Mouse (Mus musculus) olfactory bulb, adult 2 months (tissue): ENCODE measurements around the gene Slc2a8. TPM values are rescaled to one million over a fixed set of nuclear protein-coding genes. Genes with fewer than 3 reads are reported as not detected.

ENCODE experiments used
- H3K27ac ChIP-seq: fragments of 200-500 bp; 2 replicates; pipeline ENCODE4 v1.5.1; 2012; ENCODE audit warnings: low read depth, low read length; ENCODE audit not compliant: insufficient read depth
- H3K4me1 ChIP-seq: fragments of 200-500 bp; 2 replicates; pipeline ENCODE4 v1.6.1; 2012; ENCODE audit warnings: low read length; ENCODE audit not compliant: control insufficient read depth, insufficient read depth
- H3K4me3 ChIP-seq: fragments of 200-500 bp; 2 replicates; pipeline ENCODE4 v1.5.1; 2012; ENCODE audit warnings: mild to moderate bottlenecking, low read depth, low read length, moderate library complexity; ENCODE audit not compliant: insufficient read depth
- CTCF ChIP-seq: fragments of 200-500 bp; IDR thresholded peaks from 2 replicates; pipeline ENCODE4 v1.5.1; 2012; ENCODE audit warnings: low read depth, mild to moderate bottlenecking, low read length, moderate library complexity; ENCODE audit not compliant: insufficient read depth
- POLR2A ChIP-seq: fragments of 200-500 bp; IDR thresholded peaks from 2 replicates; pipeline ENCODE4 v1.6.1; 2012; ENCODE audit warnings: mild to moderate bottlenecking, low read depth, low read length, moderate library complexity; ENCODE audit not compliant: insufficient read depth
- WGBS: fragments of 180-500 bp; shearing (Covaris S2); methylation state at CpG from one replicate; pipeline ENCODE4 v1.1.7; 2018; 5-methylcytosine and 5-hydroxymethylcytosine counted together
- polyA plus RNA-seq: library from polyadenylated mRNA; stranded (reverse); fragments of >200 nt; gene quantifications from 2 replicates; pipeline ENCODE4 v1.2.4, GENCODE M21; 2012; ENCODE audit warnings: low replicate concordance; ENCODE audit not compliant: missing spikeins, insufficient read depth, insufficient read length

The Slc2a8 gene
- polyA plus RNA-seq, 1 experiment = not detected

DNA sequence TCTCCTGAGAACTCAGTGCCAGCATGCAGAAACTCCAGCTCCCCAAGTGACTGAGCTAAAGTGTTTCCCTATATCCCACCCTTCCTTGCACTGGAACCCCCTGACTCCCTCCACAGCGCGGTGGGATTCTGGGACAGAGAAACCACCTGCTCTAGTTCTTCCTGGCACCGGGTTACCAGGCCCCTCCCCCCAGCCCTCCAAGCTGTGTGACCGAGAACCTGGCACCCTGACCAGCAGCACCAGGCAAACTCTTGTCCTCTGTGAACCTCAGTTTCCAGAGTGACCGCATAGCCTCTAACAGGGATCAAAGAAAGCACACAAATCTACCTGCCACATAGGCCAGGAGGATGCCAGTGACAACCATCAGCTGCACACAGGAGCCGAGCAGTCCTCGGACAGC lies 2.2 kb downstream of the Slc2a8 start:
- no peak overlapping the region for H3K27ac ChIP-seq
- 85% methylated on average over 7 of the region's 7 CpGs for WGBS
- no peak for TF ChIP-seq CTCF
- no peak for TF ChIP-seq POLR2A
- H3K4me1 ChIP-seq = peaks cover 17% of the 10 kb centered on the region
- no peak overlapping the region for H3K4me3 ChIP-seq

DNA sequence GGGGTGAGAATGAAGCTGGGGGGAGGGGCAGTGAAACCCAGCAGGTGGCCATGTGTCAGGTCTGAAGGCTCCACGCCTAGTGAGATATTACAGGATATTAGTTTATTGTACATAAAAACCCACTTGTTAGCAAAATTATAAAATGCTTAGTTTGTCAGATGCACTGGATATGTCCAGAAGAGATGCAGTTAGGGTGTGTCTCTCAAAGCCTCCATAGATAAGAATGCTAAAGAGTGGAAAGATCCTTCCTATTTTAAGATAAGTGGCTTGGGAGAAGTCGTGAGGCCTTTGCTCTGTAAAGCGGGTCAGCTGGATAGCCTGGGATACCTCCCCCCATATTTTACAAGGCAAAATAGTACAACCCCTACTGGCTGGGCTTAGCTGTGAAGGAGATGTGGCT lies 3.2 kb downstream of the Slc2a8 start:
- TF ChIP-seq CTCF (no peak), POLR2A (no peak)
- Histone ChIP-seq H3K4me1 (peaks cover 17% of the 10 kb centered on the region), H3K27ac (no peak overlapping the region), H3K4me3 (no peak overlapping the region)
- WGBS = 77% methylated on average over 3 of the region's 3 CpGs

GRCm38 (mm10) chr2:32977114-32977513 lies 4.8 kb downstream of the Slc2a8 start:
- Histone ChIP-seq H3K27ac (no peak overlapping the region), H3K4me3 (no peak overlapping the region), H3K4me1 (peaks cover 14% of the 10 kb centered on the region)
- no peak for TF ChIP-seq CTCF
- TF ChIP-seq POLR2A = no peak
- WGBS = 56% methylated on average over 5 of the region's 5 CpGs

DNA sequence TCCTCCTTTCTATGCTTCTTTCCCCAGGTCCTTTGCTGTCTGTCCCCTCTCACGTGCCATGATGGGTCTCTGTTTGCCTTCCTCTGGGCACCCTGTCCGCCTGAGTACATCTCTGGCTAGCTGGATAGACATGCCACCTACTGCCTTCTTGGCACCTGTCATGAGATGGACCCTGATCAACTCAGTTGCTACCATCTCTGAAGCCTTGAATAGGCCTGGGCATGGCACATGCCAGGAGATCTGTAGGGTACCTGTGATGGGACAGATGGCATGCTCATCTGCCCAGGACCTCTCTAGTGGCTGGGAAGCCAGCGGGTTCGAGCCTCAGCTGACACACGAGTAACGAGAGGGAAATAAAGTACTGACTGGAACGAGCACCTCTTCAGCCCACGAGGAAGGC lies 7.7 kb downstream of the Slc2a8 start:
- WGBS = 87% methylated on average over 8 of the region's 8 CpGs
- Histone ChIP-seq H3K4me3 (no peak overlapping the region), H3K4me1 (peaks cover 7% of the 10 kb centered on the region), H3K27ac (no peak overlapping the region)
- TF ChIP-seq CTCF = no peak

DNA sequence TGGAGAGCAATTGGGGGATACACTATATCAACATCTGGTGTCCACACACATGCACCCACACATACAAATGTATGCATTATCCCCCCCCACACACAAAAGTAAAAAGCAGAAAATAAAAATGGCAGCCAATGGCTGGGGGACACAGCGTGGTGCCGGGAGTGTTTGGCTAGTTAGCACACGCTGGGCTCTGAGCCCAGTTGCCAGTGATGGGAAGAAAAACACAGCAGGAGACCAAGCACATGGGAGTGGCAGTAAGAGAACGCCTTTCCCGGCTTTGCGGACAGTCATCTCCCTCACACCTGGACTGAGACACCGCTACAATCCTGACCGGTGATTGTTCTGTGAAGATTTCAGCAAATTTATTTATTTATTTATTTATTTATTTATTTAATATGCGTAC lies 10.6 kb downstream of the Slc2a8 start:
- Histone ChIP-seq H3K4me1 (peaks cover 14% of the 10 kb centered on the region), H3K4me3 (no peak overlapping the region), H3K27ac (no peak overlapping the region)
- 25% methylated on average over 9 of the region's 9 CpGs for WGBS
- no peak for TF ChIP-seq POLR2A
- no peak for TF ChIP-seq CTCF

GRCm38 (mm10) chr2:32969326-32969725 lies 12.6 kb downstream of the Slc2a8 start:
- H3K27ac ChIP-seq = no peak overlapping the region

DNA sequence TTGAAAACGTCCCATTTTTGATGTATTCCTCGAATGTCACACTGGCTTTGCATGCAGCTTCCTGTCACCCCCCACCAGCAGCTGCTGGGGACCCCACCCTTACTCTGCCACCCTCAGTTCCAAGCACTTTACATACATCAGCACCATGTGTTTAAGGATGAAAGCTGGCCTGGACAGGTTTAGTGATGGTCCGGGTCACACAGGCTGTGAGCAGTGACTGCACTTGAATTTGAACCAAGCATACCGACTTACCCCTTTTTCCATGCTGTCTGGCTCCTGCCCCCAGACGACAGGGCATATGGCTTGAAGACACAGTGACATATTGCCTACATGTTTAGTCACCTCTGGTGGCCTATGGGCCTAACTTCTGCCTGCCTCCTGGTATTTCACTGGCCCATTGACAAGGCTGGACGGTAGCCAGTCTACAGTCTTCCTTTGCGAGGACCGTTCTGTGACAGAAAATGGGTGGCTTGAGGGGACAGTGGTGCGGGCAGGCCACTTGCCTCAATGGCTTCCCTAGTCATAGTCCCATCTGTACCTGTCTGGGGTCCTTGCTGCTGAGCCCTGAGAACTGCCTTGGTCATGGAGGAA lies 13.8 kb downstream of the Slc2a8 start:
- Histone ChIP-seq H3K27ac (no peak overlapping the region), H3K4me1 (peaks cover 16% of the 10 kb centered on the region), H3K4me3 (no peak overlapping the region)
- WGBS = 76% methylated on average over 9 of the region's 9 CpGs
- TF ChIP-seq POLR2A (no peak), CTCF (no peak)

More at GRCm38 (mm10) chr2:32969326-32969725, 12.6 kb downstream of the Slc2a8 start:
- 68% methylated on average over 8 of the region's 8 CpGs for WGBS
- H3K4me3 ChIP-seq = no peak overlapping the region
- no peak for TF ChIP-seq POLR2A
- no peak for TF ChIP-seq CTCF
- H3K4me1 ChIP-seq = peaks cover 14% of the 10 kb centered on the region

DNA sequence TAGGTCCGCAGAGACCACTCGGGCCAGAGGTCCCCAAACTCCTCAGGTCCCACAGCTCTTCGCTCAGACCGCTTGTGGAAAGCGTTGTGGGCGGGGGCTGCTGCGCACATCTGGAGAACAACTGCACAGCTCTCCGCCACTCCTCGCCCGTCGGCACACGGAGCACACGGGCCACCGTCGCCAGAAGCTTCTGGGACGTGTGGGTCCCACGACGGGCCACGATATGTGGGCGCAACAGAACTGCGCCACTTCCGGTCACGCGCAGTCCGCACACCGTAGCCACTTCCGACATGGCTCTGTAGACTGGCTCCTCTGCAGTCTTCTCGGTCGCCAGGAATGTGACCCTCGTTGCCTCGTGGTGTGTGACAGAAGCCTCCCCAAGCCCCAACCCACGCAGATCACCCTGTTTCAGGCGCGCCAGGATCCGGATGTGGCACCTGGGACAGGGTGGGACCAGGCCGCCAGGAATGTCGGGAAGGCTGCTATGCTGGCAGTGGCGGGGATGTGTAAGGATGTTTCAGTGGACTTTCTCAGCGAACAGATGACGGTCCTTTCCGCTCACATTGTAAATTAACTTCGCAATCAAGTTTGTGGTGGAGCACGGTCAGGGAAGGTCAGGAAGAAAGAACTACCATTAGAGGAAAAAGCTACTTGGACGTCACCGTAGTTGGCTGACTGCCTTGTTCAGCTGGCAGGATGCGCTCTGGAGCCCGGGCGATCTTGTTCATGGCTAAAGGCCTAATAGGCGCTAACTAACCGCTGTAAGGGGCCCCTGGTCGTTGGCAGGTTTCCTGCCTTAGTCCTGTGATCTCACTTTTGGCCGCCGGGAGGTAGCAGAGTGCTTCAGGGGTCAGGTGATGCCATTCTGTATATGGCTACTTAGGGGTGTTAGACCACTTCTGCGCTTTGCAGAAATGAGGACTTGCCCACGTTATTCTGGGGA lies 14.9 kb downstream of the Slc2a8 start:
- H3K4me1 ChIP-seq = peaks cover 27% of the 10 kb centered on the region
- H3K27ac ChIP-seq = peak overlapping the region; percentile 92
- TF ChIP-seq POLR2A = peak; percentile 81; the same call in 1 of the 2 replicates
- peak; percentile 33; the same call in 1 of the 2 replicates for TF ChIP-seq CTCF
- H3K4me3 ChIP-seq = peak overlapping the region; percentile 75
- under 1% methylated on average over 55 of the region's 55 CpGs for WGBS

- H3K4me1 ChIP-seq = peaks cover 28% of the 10 kb centered on the region
- no peak for TF ChIP-seq POLR2A
- TF ChIP-seq CTCF = no peak
- H3K4me3 ChIP-seq = peak overlapping the region; percentile 75
- H3K27ac ChIP-seq = peak overlapping the region; percentile 92
- 13% methylated on average over 13 of the region's 13 CpGs for WGBS
These were observed 15.6 kb downstream of the Slc2a8 start for GRCm38 (mm10) chr2:32966184-32966688.
